Mouse (Mus musculus) megakaryocyte, embryonic 14.5 days (primary cell): ENCODE data around the gene Ppp1r37.

Source experiments
- FLI1 ChIP-seq: IDR thresholded peaks from 2 replicates; pipeline ENCODE4 v1.6.1; 2012; ENCODE audit warnings: low read length, inconsistent platforms, mixed read lengths
- GATA1 ChIP-seq: IDR thresholded peaks from 3 replicates; pipeline ENCODE4 v1.6.1; 2012; ENCODE audit warnings: mixed read lengths, low read length, inconsistent platforms, borderline replicate concordance

DNA sequence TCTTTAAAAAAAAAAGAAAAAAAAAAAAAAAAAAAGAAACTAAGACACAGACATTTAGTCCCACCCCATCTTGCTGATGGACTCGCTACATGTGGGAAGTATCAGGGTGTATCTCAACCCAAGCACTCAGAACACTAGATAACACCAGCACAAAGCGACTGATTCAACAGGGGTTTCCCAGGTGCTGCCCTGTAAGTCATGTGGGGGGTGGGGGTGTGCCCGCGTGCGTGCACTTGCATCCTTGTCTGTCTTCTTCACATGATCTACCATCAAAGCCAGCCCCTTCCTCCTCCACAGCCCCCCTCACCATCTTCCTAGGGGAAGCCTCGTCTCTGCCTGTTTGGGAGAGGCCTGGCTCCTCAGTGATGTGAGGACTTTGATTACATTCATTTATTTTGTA lies 50.5 kb downstream of the Ppp1r37 start:
- TF ChIP-seq GATA1 (no peak), FLI1 (no peak)
